24 mouse cellular contexts compared by ENCODE assay signal in the genomic region with DNA sequence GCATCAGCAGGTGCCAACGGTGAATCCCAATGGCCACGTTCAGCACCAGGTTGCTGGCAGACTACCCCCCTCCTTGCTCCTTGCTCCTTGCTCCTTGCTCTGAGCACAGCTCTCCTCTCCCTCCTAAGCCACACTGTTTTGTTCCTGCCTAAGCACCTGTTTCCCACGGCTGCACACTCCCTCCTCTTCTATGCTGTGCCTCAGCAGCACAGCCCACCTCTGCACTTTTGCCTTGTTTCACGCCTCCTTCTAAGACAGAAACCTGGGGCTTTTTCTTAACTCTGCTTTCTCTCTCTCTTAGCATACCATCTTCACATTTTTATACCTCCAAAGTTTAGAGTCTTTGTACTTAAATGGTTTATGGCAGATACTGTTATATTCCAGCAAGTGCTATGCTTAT.
"Had no signal": no experiment of that assay in that cellular context is flagged by ENCODE, and none has a peak within 500 bp of the region (broad histone marks: within the 10 kb centered on the region; RNA-seq: fewer than 3 reads in every experiment).

No protein-coding gene starts in this region.

- H3K27ac ChIP-seq: kidney, postnatal 0 days; layer of hippocampus, adult 2 months; limb, embryonic 12.5 days; limb, embryonic 15.5 days; liver, embryonic 13.5 days; lung, embryonic 15.5 days; midbrain, embryonic 12.5 days; midbrain, embryonic 15.5 days; neural tube, embryonic 12.5 days; neural tube, embryonic 15.5 days; stomach, postnatal 0 days had no signal

- H3K4me2 ChIP-seq: limb, embryonic 12.5 days; limb, embryonic 15.5 days; liver, embryonic 13.5 days; lung, embryonic 15.5 days; midbrain, embryonic 12.5 days; midbrain, embryonic 15.5 days; neural tube, embryonic 12.5 days; neural tube, embryonic 15.5 days had no signal

- ATAC-seq: intestine, postnatal 0 days; midbrain, embryonic 15.5 days had no signal

- H3K4me3 ChIP-seq: layer of hippocampus, adult 2 months; limb, embryonic 12.5 days; limb, embryonic 15.5 days; liver, embryonic 13.5 days; lung, embryonic 15.5 days; midbrain, embryonic 12.5 days; midbrain, embryonic 15.5 days; neural tube, embryonic 12.5 days; neural tube, embryonic 15.5 days had no signal

- DNase-seq: kidney, adult 2 months; kidney, postnatal 25 days; left cerebral cortex, postnatal 4 days; liver, embryonic 13.5 days; lung, adult 18-20 months; lung, postnatal 10 days; lung, postnatal 4 days; right cerebral cortex, adult 18-20 months; right cerebral cortex, postnatal 14 days; right cerebral cortex, postnatal 4 days; thymus, adult 2 months; thymus, postnatal 14 days; thymus, postnatal 4 days had no signal

- H3K27me3 ChIP-seq: limb, embryonic 12.5 days; limb, embryonic 15.5 days; liver, embryonic 13.5 days; lung, embryonic 15.5 days; midbrain, embryonic 12.5 days; midbrain, embryonic 15.5 days; neural tube, embryonic 12.5 days; neural tube, embryonic 15.5 days had no signal

- H3K4me1 ChIP-seq: limb, embryonic 12.5 days; limb, embryonic 15.5 days; lung, embryonic 15.5 days; midbrain, embryonic 12.5 days; midbrain, embryonic 15.5 days; neural tube, embryonic 12.5 days; neural tube, embryonic 15.5 days had no signal

- H3K36me3 ChIP-seq: limb, embryonic 15.5 days; liver, embryonic 13.5 days; midbrain, embryonic 15.5 days; neural tube, embryonic 12.5 days had no signal

- H3K9me3 ChIP-seq: limb, embryonic 12.5 days; limb, embryonic 15.5 days; liver, embryonic 13.5 days; lung, embryonic 15.5 days; midbrain, embryonic 12.5 days; midbrain, embryonic 15.5 days; neural tube, embryonic 12.5 days; neural tube, embryonic 15.5 days had no signal

- H3K9ac ChIP-seq: limb, embryonic 12.5 days; limb, embryonic 15.5 days; liver, embryonic 13.5 days; lung, embryonic 15.5 days; midbrain, embryonic 12.5 days; midbrain, embryonic 15.5 days; neural tube, embryonic 12.5 days; neural tube, embryonic 15.5 days had no signal
